ENCODE assay signal across 19 mouse cellular contexts in genomic region chr14:118793416-118793815, GRCm38 (mm10). TPM values are rescaled to one million over a fixed set of nuclear protein-coding genes. Genes with fewer than 3 reads are reported as not detected.
A peak's percentile ranks its signal among the peaks of the same experiment; 100 is the strongest.
DNase-seq lines count a peak whose midpoint lies in the region; ATAC-seq and TF ChIP-seq lines count a peak whose summit lies in the region.
"Had no signal": no experiment of that assay in that cellular context is flagged by ENCODE, and none has a peak within 500 bp of the region (broad histone marks: within the 10 kb centered on the region; RNA-seq: fewer than 3 reads in every experiment).

No protein-coding gene starts in this region.

- H3K9ac ChIP-seq in heart, adult 2 months (ENCODE audit: low read depth, low read length), result no peak overlapping the region
- no peak overlapping the region for H3K9ac ChIP-seq in liver, embryonic 12.5 days
- no peak overlapping the region for H3K9ac ChIP-seq in liver, embryonic 11.5 days (ENCODE audit: low read depth, low read length)
- no peak overlapping the region for H3K9ac ChIP-seq in liver, embryonic 16.5 days (ENCODE audit: low read depth, low read length)
- H3K9ac ChIP-seq: forebrain, embryonic 15.5 days; lung, embryonic 14.5 days; midbrain, embryonic 13.5 days had no signal

- no peaks in the 10 kb centered on the region for H3K79me2 ChIP-seq in heart, adult 2 months (replicated peaks; ENCODE audit: control insufficient read depth, insufficient read depth, low read length)

- no peaks in the 10 kb centered on the region for H3K27me3 ChIP-seq in heart, adult 2 months (ENCODE audit: control insufficient read depth, insufficient read depth, low read length)
- no peaks in the 10 kb centered on the region for H3K27me3 ChIP-seq in liver, embryonic 12.5 days (replicated peaks)
- H3K27me3 ChIP-seq in liver, embryonic 11.5 days (replicated peaks; ENCODE audit: control insufficient read depth, insufficient read depth, low read length), result no peaks in the 10 kb centered on the region
- no peaks in the 10 kb centered on the region for H3K27me3 ChIP-seq in liver, embryonic 16.5 days (ENCODE audit: control insufficient read depth, insufficient read depth, low read depth, low read length)
- H3K27me3 ChIP-seq: megakaryocyte, embryonic 14.5 days; midbrain, embryonic 13.5 days had no signal

- H3K9me3 ChIP-seq in liver, embryonic 12.5 days (replicated peaks), result no peaks in the 10 kb centered on the region
- H3K9me3 ChIP-seq in liver, embryonic 11.5 days (ENCODE audit: control insufficient read depth, low read length), result no peaks in the 10 kb centered on the region
- H3K9me3 ChIP-seq in liver, embryonic 16.5 days (replicated peaks; ENCODE audit: control insufficient read depth, low read length), result no peaks in the 10 kb centered on the region
- H3K9me3 ChIP-seq: forebrain, embryonic 15.5 days; megakaryocyte, embryonic 14.5 days; midbrain, embryonic 13.5 days had no signal

- H3K4me2 ChIP-seq in liver, embryonic 12.5 days, result no peak overlapping the region
- H3K4me2 ChIP-seq in liver, embryonic 11.5 days, result no peak overlapping the region
- H3K4me2 ChIP-seq in liver, embryonic 16.5 days (ENCODE audit: low read depth, low read length), result no peak overlapping the region
- H3K4me2 ChIP-seq: forebrain, embryonic 15.5 days; heart, embryonic 11.5 days; lung, embryonic 14.5 days; midbrain, embryonic 13.5 days had no signal

- no peak for TF ChIP-seq POLR2A in heart, adult 2 months (IDR thresholded peaks at IDR 0.05; ENCODE audit: insufficient read depth, low read depth, low read length)

- intact Hi-C loops in heart, adult 2 months (cut with DNase I), result no loop called here

- ATAC-seq in liver, embryonic 12.5 days, result no peak
- no peak for ATAC-seq in liver, embryonic 11.5 days (replicated peaks; ENCODE audit: low FRiP score)
- ATAC-seq in liver, embryonic 16.5 days (ENCODE audit: low read depth), result no peak

- peak; percentile 46 for DNase-seq in heart, adult 11 months
- DNase-seq in heart, adult 2 months, result no peak
- DNase-seq in liver, embryonic 11.5 days (ENCODE audit: low spot score), result no peak
- DNase-seq in kidney, adult 9 months, result peak; percentile 85
- no peak for DNase-seq in left cerebral cortex, adult 9 months (ENCODE audit: low spot score in 2 of 2)
- DNase-seq in cerebellum, adult 11 months, result no peak
- DNase-seq: adrenal gland, postnatal 14 days; cerebellum, adult 9-10 months; layer of hippocampus, adult 9-11 months; lung, embryonic 14.5 days had no signal

- 90% methylated on average over 6 of the region's 6 CpGs for WGBS in heart, adult 2 months
- 85% methylated on average over 6 of the region's 6 CpGs for WGBS in liver, embryonic 12.5 days (ENCODE audit: insufficient replicate concordance)
- 88% methylated on average over 6 of the region's 6 CpGs for WGBS in liver, embryonic 11.5 days
- WGBS in liver, embryonic 16.5 days (ENCODE audit: insufficient replicate concordance), result 83% methylated on average over 6 of the region's 6 CpGs

- H3K4me3 ChIP-seq in heart, adult 2 months, result no peak overlapping the region
- no peak overlapping the region for H3K4me3 ChIP-seq in liver, embryonic 12.5 days
- no peak overlapping the region for H3K4me3 ChIP-seq in liver, embryonic 11.5 days (ENCODE audit: low read depth, low read length)
- no peak overlapping the region for H3K4me3 ChIP-seq in liver, embryonic 16.5 days (ENCODE audit: low read depth, low read length)
- H3K4me3 ChIP-seq: forebrain, embryonic 15.5 days; megakaryocyte, embryonic 14.5 days; midbrain, embryonic 13.5 days had no signal

- TF ChIP-seq EP300 in heart, adult 2 months (IDR thresholded peaks at IDR 0.05; ENCODE audit: insufficient read depth, low read depth, low read length), result no peak

- no peak overlapping the region for H3K27ac ChIP-seq in heart, adult 2 months
- H3K27ac ChIP-seq in liver, embryonic 12.5 days, result peak overlapping the region; percentile 100
- H3K27ac ChIP-seq in liver, embryonic 11.5 days (ENCODE audit: low read depth, low read length), result no peak overlapping the region
- H3K27ac ChIP-seq in liver, embryonic 16.5 days (ENCODE audit: low read length), result peak overlapping the region; percentile 100
- H3K27ac ChIP-seq: forebrain, embryonic 15.5 days; midbrain, embryonic 13.5 days; stomach, postnatal 0 days had no signal

- no peaks in the 10 kb centered on the region for H3K36me3 ChIP-seq in heart, adult 2 months (ENCODE audit: control insufficient read depth, insufficient read depth, low read length)
- H3K36me3 ChIP-seq in liver, embryonic 12.5 days, result no peaks in the 10 kb centered on the region
- no peaks in the 10 kb centered on the region for H3K36me3 ChIP-seq in liver, embryonic 11.5 days (ENCODE audit: control insufficient read depth, insufficient read depth, low read length)
- H3K36me3 ChIP-seq in liver, embryonic 16.5 days (ENCODE audit: control insufficient read depth, insufficient read depth), result no peaks in the 10 kb centered on the region
- H3K36me3 ChIP-seq: forebrain, embryonic 15.5 days; midbrain, embryonic 13.5 days had no signal

- no peak for TF ChIP-seq CTCF in heart, adult 2 months (IDR thresholded peaks at IDR 0.05)

- H3K4me1 ChIP-seq in heart, adult 2 months (ENCODE audit: control insufficient read depth, insufficient read depth, low read length), result no peaks in the 10 kb centered on the region
- peaks cover 76% of the 10 kb centered on the region for H3K4me1 ChIP-seq in liver, embryonic 12.5 days
- H3K4me1 ChIP-seq in liver, embryonic 11.5 days (replicated peaks; ENCODE audit: control insufficient read depth, insufficient read depth, low read length), result peaks cover 42% of the 10 kb centered on the region
- H3K4me1 ChIP-seq in liver, embryonic 16.5 days (ENCODE audit: control insufficient read depth, low read depth, low read length), result peaks cover 54% of the 10 kb centered on the region

RNA-seq across cellular contexts. Expression of gene Cldn10, which starts 5.7 kb away (rescaled TPM):
- total RNA-seq in heart, adult 2 months (2021), result under 1 TPM in 1 of 2 experiments, not detected in 1; 0.09 TPM
- polyA plus RNA-seq in heart, adult 2 months (2012; rRNA removed), result 0.20 and 0.72 TPM in 2 replicates
- polyA plus RNA-seq in liver, embryonic 12.5 days (2016; fragmentation: Nextera tagmentation; extraction: Ambion mirVana), result 0.17 and 0.30 TPM in 2 replicates
- polyA plus RNA-seq in liver, embryonic 11.5 days (2014; fragmentation: Nextera tagmentation; extraction: Ambion mirVana), result 0.30 and 0.47 TPM in 2 replicates
- 0.43 and 1.3 TPM in 2 replicates for polyA plus RNA-seq in liver, embryonic 16.5 days (2015; fragmentation: Nextera tagmentation; extraction: Ambion mirVana)
- total RNA-seq: gastrocnemius, adult 8-10 months; hematopoietic stem cell, adult 5-6 weeks had no signal

Comparison
In these comparisons a context has a peak if more than half of its experiments do, and no peak if none do; other contexts are left out.
1. DNase-seq: peak in heart, adult 11 months (single experiment) and kidney, adult 9 months (single experiment); none in heart, adult 2 months (0 of 2), liver, embryonic 11.5 days (single experiment), left cerebral cortex, adult 9 months (0 of 2) and cerebellum, adult 11 months (single experiment).
2. H3K27ac ChIP-seq: peak in liver, embryonic 12.5 days (single experiment) and liver, embryonic 16.5 days (single experiment); none in heart, adult 2 months (single experiment) and liver, embryonic 11.5 days (single experiment).